Mouse (Mus musculus) stomach, embryonic 16.5 days (tissue): ENCODE measurements around the gene Cd82. TPM values are rescaled to one million over a fixed set of nuclear protein-coding genes. Genes with fewer than 3 reads are reported as not detected.

Experiments used
- microRNA-seq: library from miRNA; unstranded; fragments of <30 nt; microRNA quantifications from one replicate; pipeline ENCODE4, GENCODE M21; 2016
- polyA plus RNA-seq: library from polyadenylated mRNA; unstranded; fragments of >200 nt; fragmentation: Nextera tagmentation; extraction: Ambion mirVana; gene quantifications from 2 replicates; pipeline ENCODE4 v1.2.1, GENCODE M21; 2015

The Cd82 gene
- polyA plus RNA-seq, 1 experiment from 2014 or later = 112 TPM

Small RNA genes lying within 50 kb of the gene (microRNA-seq; reads per million reads assigned to microRNA genes)
- gene Mir7001 = not detected

Other genes with a start within 250 kb of the Cd82 start
- gene Tspan18, start 128.6 kb downstream of the Cd82 start, polyA plus RNA-seq = 15.3 and 17.0 TPM in 2 replicates
- gene Gm10803, start 97.4 kb upstream of the Cd82 start, polyA plus RNA-seq = not detected in 2 replicates
- 0.12 and 0.21 TPM in 2 replicates for gene Alx4, start 179.2 kb upstream of the Cd82 start, polyA plus RNA-seq